Mouse (Mus musculus) midbrain, embryonic 15.5 days (tissue): ENCODE data around the gene Ceacam20. TPM values are rescaled to one million over a fixed set of nuclear protein-coding genes. Genes with fewer than 3 reads are reported as not detected.

Experiments used
- polyA plus RNA-seq: library from polyadenylated mRNA; unstranded; fragments of >200 nt; fragmentation: Nextera tagmentation; extraction: Ambion mirVana; gene quantifications from 2 replicates; pipeline ENCODE4 v1.2.1, GENCODE M21; 2015

The Ceacam20 gene
- polyA plus RNA-seq, 1 experiment from 2014 or later: not detected

Other genes with a start within 250 kb of the Ceacam20 start
- 139 and 156 TPM in 2 replicates for gene Tomm40, start 250.0 kb upstream of the Ceacam20 start, polyA plus RNA-seq
- gene Nectin2, start 214.9 kb upstream of the Ceacam20 start, polyA plus RNA-seq: 56.3 and 60.8 TPM in 2 replicates
- 12.4 and 13.8 TPM in 2 replicates for gene Bcam, start 194.4 kb upstream of the Ceacam20 start, polyA plus RNA-seq
- 0.40 and 0.57 TPM in 2 replicates for gene Cblc, start 168.6 kb upstream of the Ceacam20 start, polyA plus RNA-seq
- 0.89 and 1.7 TPM in 2 replicates for gene Bcl3, start 142.6 kb upstream of the Ceacam20 start, polyA plus RNA-seq
- 15.2 and 15.4 TPM in 2 replicates for gene Gm19345, start 113.4 kb upstream of the Ceacam20 start, polyA plus RNA-seq
- gene Ceacam16, start 104.1 kb upstream of the Ceacam20 start, polyA plus RNA-seq: 1.1 and 1.2 TPM in 2 replicates
- gene Ceacam19, start 77.4 kb upstream of the Ceacam20 start, polyA plus RNA-seq: not detected in 2 replicates
- gene Pvr, start 44.3 kb upstream of the Ceacam20 start, polyA plus RNA-seq: 11.5 and 12.6 TPM in 2 replicates
- gene Igsf23, start 14.7 kb upstream of the Ceacam20 start, polyA plus RNA-seq: not detected in 2 replicates
- not detected in 2 replicates for gene Nlrp9b, start 26.1 kb downstream of the Ceacam20 start, polyA plus RNA-seq
- gene Vmn1r91, start 134.3 kb downstream of the Ceacam20 start, polyA plus RNA-seq: not detected in 2 replicates
- gene Gm16442, start 157.2 kb downstream of the Ceacam20 start, polyA plus RNA-seq: not detected in 2 replicates
- gene Vmn1r93, start 173.7 kb downstream of the Ceacam20 start, polyA plus RNA-seq: not detected in 2 replicates
- gene Vmn1r94, start 203.0 kb downstream of the Ceacam20 start, polyA plus RNA-seq: not detected in 2 replicates
- gene Vmn1r95, start 228.3 kb downstream of the Ceacam20 start, polyA plus RNA-seq: not detected in 2 replicates
- gene Gm6164, start 240.2 kb downstream of the Ceacam20 start, polyA plus RNA-seq: not detected in 2 replicates